Mouse (Mus musculus): Measurements from ENCODE around the gene Tssc4. TPM values are rescaled to one million over a fixed set of nuclear protein-coding genes. Genes with fewer than 3 reads are reported as not detected.

Tssc4 gene
- total RNA-seq, 1 experiment, result 51.0 TPM

- in situ Hi-C loops (cut with MboI; ENCODE audit: low sequenced_read_pairs in 2 of 2, unreplicated experiment in 2 of 2), result loop anchor here in 1 of 2 experiments (10.0 kb wide), 1 partner anchor 182 kb away; no protein-coding TSS in a partner anchor
- Histone ChIP-seq H3K9ac (ENCODE audit: insufficient read depth, low read depth, low read length, poor library complexity, severe bottlenecking) (no peak overlapping the region), H3K4me1 (ENCODE audit: control insufficient read depth in 2 of 2, insufficient read depth in 2 of 2, low read length in 2 of 2, poor library complexity in 1 of 2) (no peaks in the 10 kb centered on the region; a peak in 1 of 4 replicates), H3K36me3 (ENCODE audit: control insufficient read depth, insufficient read depth, low read length, poor library complexity, severe bottlenecking) (no peaks in the 10 kb centered on the region), H3K9me3 (ENCODE audit: control insufficient read depth, insufficient read depth, low read depth, low read length) (no peaks in the 10 kb centered on the region), H3K27ac (ENCODE audit: insufficient read depth, low read depth, low read length, poor library complexity, severe bottlenecking) (no peak overlapping the region), H3K4me3 (ENCODE audit: insufficient read depth in 1 of 2, low read depth in 1 of 2, low read length in 2 of 2, poor library complexity in 1 of 2, severe bottlenecking in 1 of 2) (no peak overlapping the region)
- no peak for DNase-seq (ENCODE audit: low read depth, low spot score)
- TF ChIP-seq HCFC1 (IDR thresholded peaks at IDR 0.05; ENCODE audit: borderline replicate concordance, insufficient read depth, low read length) (no peak), ZC3H11A (IDR thresholded peaks at IDR 0.05; ENCODE audit: borderline replicate concordance, low read depth, low read length) (0 out of 2 replicates have a peak, but pooled peaks have one; percentile 50)
Observed at GRCm38 (mm10) chr7:143087070-143087579, 18.1 kb downstream of the Tssc4 start.

GRCm38 (mm10) chr7:143093847-143094246, 24.8 kb downstream of the Tssc4 start:
- H3K4me1 ChIP-seq (ENCODE audit: control insufficient read depth in 2 of 2, insufficient read depth in 2 of 2, low read length in 2 of 2, poor library complexity in 1 of 2), result no peaks in the 10 kb centered on the region
- DNase-seq (ENCODE audit: low read depth, low spot score), result no peak
- no peak overlapping the region for H3K9ac ChIP-seq (ENCODE audit: insufficient read depth, low read depth, low read length, poor library complexity, severe bottlenecking)
- H3K4me3 ChIP-seq (ENCODE audit: insufficient read depth in 1 of 2, low read depth in 1 of 2, low read length in 2 of 2, poor library complexity in 1 of 2, severe bottlenecking in 1 of 2), result no peak overlapping the region
- TF ChIP-seq CHD2 (IDR thresholded peaks at IDR 0.05; ENCODE audit: low read depth, low read length), result no peak
- no peak for TF ChIP-seq ZC3H11A (IDR thresholded peaks at IDR 0.05; ENCODE audit: borderline replicate concordance, low read depth, low read length)
- no peak for TF ChIP-seq MAFK (IDR thresholded peaks at IDR 0.05; ENCODE audit: insufficient read depth, low read depth, low read length)
- no peak for TF ChIP-seq ZNF384 (IDR thresholded peaks at IDR 0.05; ENCODE audit: low read depth, low read length)
- TF ChIP-seq HCFC1 (IDR thresholded peaks at IDR 0.05; ENCODE audit: borderline replicate concordance, insufficient read depth, low read length), result no peak
- H3K27ac ChIP-seq (ENCODE audit: insufficient read depth, low read depth, low read length, poor library complexity, severe bottlenecking), result no peak overlapping the region
- in situ Hi-C loops (cut with MboI; ENCODE audit: low sequenced_read_pairs in 2 of 2, unreplicated experiment in 2 of 2), result no loop called here
- H3K9me3 ChIP-seq (ENCODE audit: control insufficient read depth, insufficient read depth, low read depth, low read length), result no peaks in the 10 kb centered on the region
- H3K36me3 ChIP-seq (ENCODE audit: control insufficient read depth, insufficient read depth, low read length, poor library complexity, severe bottlenecking), result no peaks in the 10 kb centered on the region

GRCm38 (mm10) chr7:143094592-143095553, 25.8 kb downstream of the Tssc4 start, which contains the start of gene Trpm5:
Trpm5 (minus strand) TSS chr7:143094642.
- no peak within 1 kb of the TSS for H3K4me3 ChIP-seq (ENCODE audit: insufficient read depth in 1 of 2, low read depth in 1 of 2, low read length in 2 of 2, poor library complexity in 1 of 2, severe bottlenecking in 1 of 2)
- TF ChIP-seq ZC3H11A (IDR thresholded peaks at IDR 0.05; ENCODE audit: borderline replicate concordance, low read depth, low read length) (peak; percentile 60; the same call in 1 of the 2 replicates), ZNF384 (IDR thresholded peaks at IDR 0.05; ENCODE audit: low read depth, low read length) (no peak), CHD2 (IDR thresholded peaks at IDR 0.05; ENCODE audit: low read depth, low read length) (no peak), HCFC1 (IDR thresholded peaks at IDR 0.05; ENCODE audit: borderline replicate concordance, insufficient read depth, low read length) (no peak)
- H3K9ac ChIP-seq (ENCODE audit: insufficient read depth, low read depth, low read length, poor library complexity, severe bottlenecking), result no peak within 1 kb of the TSS
- H3K4me1 ChIP-seq (ENCODE audit: control insufficient read depth in 2 of 2, insufficient read depth in 2 of 2, low read length in 2 of 2, poor library complexity in 1 of 2), result no peaks in the 10 kb centered on the region
- in situ Hi-C loops (cut with MboI; ENCODE audit: low sequenced_read_pairs in 2 of 2, unreplicated experiment in 2 of 2), result loop anchor here in 1 of 2 experiments (5.0 kb wide), 1 partner anchor 52 kb away; no protein-coding TSS in a partner anchor
- no peaks in the 10 kb centered on the region for H3K9me3 ChIP-seq (ENCODE audit: control insufficient read depth, insufficient read depth, low read depth, low read length)
- no peaks in the 10 kb centered on the region for H3K36me3 ChIP-seq (ENCODE audit: control insufficient read depth, insufficient read depth, low read length, poor library complexity, severe bottlenecking)
- peak; percentile 54 for DNase-seq (ENCODE audit: low read depth, low spot score)
- no peak within 1 kb of the TSS for H3K27ac ChIP-seq (ENCODE audit: insufficient read depth, low read depth, low read length, poor library complexity, severe bottlenecking)

GRCm38 (mm10) chr7:143095554-143095907, 26.5 kb downstream of the Tssc4 start:
- DNase-seq (ENCODE audit: low read depth, low spot score), result no peak
- H3K36me3 ChIP-seq (ENCODE audit: control insufficient read depth, insufficient read depth, low read length, poor library complexity, severe bottlenecking), result no peaks in the 10 kb centered on the region
- no peaks in the 10 kb centered on the region for H3K4me1 ChIP-seq (ENCODE audit: control insufficient read depth in 2 of 2, insufficient read depth in 2 of 2, low read length in 2 of 2, poor library complexity in 1 of 2)
- TF ChIP-seq MAFK (IDR thresholded peaks at IDR 0.05; ENCODE audit: insufficient read depth, low read depth, low read length) (no peak), CHD2 (IDR thresholded peaks at IDR 0.05; ENCODE audit: low read depth, low read length) (no peak), ZC3H11A (IDR thresholded peaks at IDR 0.05; ENCODE audit: borderline replicate concordance, low read depth, low read length) (no peak)
- no peaks in the 10 kb centered on the region for H3K9me3 ChIP-seq (ENCODE audit: control insufficient read depth, insufficient read depth, low read depth, low read length)
- no peak overlapping the region for H3K9ac ChIP-seq (ENCODE audit: insufficient read depth, low read depth, low read length, poor library complexity, severe bottlenecking)
- in situ Hi-C loops (cut with MboI; ENCODE audit: low sequenced_read_pairs in 2 of 2, unreplicated experiment in 2 of 2), result loop anchor here in 1 of 2 experiments (5.0 kb wide), 1 partner anchor 52 kb away; no protein-coding TSS in a partner anchor
- no peak overlapping the region for H3K27ac ChIP-seq (ENCODE audit: insufficient read depth, low read depth, low read length, poor library complexity, severe bottlenecking)
- no peak overlapping the region for H3K4me3 ChIP-seq (ENCODE audit: insufficient read depth in 1 of 2, low read depth in 1 of 2, low read length in 2 of 2, poor library complexity in 1 of 2, severe bottlenecking in 1 of 2)
